Mouse (Mus musculus) adrenal gland (tissue): ENCODE measurements around the gene Cers5.
"Not testable (repeated sequence)": the region's sequence is repeated elsewhere in the genome, so short reads cannot be mapped to it uniquely, and the experiment has no call there.

ENCODE experiments used
- intact Hi-C: fragments of 180-260 bp; cut with DNase I; formaldehyde crosslinking; loops from one replicate; pipeline ENCODE4 v1.15.1; 2025

The Cers5 gene

DNA sequence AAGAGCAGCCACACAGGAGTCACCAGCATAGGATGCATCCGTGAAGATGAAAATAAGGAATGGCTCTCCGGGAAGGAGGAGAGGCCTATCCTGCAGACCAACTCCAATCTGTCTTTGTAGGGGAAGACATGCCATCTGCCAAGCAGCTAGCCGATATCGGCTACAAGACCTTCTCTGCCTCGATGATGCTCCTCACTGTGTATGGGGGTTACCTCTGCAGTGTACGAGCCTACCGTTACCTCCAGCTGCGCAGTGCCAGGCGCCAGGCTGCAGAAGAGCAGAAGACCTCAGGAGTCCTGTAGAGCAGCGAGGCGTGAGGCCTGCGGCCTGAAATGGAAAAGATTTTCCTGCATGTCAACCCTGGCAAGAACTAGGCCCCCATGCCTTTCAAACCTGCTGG, 45.2 kb downstream of the Cers5 start:
- intact Hi-C loops: no loop called here

GRCm38 (mm10) chr15:99727039-99727438, 45.6 kb downstream of the Cers5 start:
- intact Hi-C loops: not testable (repeated sequence)

DNA sequence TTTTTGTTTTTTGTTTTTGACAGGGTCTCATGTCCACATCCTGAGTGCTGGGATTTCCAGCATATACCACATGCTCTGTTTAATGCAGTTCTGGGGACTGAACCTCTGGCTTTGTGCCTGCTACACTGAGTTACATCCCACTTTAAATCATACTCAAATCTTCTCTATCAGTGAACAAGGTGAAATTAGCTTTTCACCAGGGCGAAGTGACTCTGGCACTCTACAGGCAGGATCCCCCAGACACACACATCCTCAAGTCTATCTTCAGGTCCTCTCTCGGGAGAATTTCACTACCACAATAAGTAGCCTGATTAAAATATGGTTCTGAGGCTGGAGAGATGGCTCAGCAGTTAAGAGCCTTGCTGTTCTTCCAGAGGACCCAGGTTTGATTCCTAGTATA, 46.1 kb downstream of the Cers5 start:
- intact Hi-C loops: no loop called here

DNA sequence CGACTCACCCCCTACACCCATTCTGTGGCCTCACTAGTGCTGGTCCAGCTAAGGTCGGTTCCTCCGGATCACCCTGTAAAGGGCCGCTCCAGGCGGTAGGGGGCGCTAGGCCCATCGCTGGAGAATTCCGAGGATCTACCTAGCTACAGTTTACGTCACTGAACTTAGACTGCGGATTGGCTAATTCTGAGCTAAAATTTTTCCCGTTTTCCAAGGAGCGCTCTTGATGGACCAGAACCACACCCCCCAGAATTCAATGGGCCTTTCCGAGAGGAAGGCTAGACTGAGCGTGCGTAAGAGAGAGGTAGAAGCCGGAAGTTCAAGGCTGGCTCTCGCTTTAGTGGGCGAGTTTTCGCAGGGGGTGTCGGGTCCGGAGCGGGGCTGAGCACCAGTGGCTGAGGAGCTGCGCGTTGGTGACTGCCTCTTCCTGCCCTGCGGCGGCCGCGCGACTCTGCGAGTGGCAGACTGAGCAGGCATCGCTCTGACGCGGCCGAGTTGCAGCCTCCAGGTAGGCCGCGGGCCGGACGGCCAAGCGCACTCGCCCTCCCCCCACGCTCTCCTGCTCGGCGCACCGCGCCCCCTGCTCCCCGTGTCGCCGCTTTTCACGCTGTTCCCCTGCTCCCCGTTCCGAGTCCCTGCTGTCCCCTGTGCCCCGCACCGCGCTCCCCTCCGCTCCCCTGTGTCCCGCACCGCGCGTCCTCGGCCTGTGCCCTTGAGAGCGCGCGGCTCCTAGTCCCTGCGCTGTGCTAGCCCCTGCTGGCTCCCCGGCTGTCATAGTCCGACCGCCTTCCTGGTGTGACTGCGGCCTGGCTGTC, 47.1 kb downstream of the Cers5 start, which contains the start of gene Cox14:
Gene Cox14, plus strand, starts transcription at position 278 of the 815 bp plus-strand sequence.
- intact Hi-C loops: no loop called here

DNA sequence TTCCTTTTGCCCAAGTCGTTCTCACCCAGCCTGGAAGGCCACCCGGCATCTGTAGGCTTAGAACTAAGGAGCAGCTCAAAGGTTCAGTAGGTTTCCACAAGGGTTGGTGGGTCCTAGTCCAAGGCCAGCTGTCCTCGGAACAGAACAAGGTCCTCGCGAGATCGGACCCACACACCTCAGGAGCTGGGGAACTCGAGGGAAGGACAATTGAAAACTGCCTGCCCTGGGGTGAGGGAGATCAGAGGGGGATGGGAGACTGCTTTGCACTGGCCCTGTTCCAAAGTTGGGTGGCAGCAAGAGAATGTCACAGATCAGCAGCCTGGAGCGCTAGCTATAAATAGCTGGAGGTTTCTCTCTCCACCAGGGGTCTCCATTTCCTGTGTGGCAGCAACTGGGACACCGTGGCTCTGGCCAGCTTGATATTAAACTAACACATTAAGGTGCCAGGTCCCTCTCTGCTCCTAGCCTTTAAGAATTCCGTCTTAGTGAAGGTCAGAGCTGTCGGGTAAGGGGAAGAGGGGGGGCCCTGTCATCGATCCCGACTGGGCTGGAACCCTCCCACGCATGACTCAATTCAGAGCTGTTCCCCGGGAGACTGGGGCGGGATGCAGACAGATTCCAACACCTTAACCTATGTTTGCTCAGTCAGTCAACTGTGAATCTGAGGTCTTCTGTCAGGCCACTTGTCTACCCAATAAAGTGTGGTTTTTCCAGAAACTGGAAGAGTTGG, 48.2 kb downstream of the Cers5 start:
- intact Hi-C loops: no loop called here

DNA sequence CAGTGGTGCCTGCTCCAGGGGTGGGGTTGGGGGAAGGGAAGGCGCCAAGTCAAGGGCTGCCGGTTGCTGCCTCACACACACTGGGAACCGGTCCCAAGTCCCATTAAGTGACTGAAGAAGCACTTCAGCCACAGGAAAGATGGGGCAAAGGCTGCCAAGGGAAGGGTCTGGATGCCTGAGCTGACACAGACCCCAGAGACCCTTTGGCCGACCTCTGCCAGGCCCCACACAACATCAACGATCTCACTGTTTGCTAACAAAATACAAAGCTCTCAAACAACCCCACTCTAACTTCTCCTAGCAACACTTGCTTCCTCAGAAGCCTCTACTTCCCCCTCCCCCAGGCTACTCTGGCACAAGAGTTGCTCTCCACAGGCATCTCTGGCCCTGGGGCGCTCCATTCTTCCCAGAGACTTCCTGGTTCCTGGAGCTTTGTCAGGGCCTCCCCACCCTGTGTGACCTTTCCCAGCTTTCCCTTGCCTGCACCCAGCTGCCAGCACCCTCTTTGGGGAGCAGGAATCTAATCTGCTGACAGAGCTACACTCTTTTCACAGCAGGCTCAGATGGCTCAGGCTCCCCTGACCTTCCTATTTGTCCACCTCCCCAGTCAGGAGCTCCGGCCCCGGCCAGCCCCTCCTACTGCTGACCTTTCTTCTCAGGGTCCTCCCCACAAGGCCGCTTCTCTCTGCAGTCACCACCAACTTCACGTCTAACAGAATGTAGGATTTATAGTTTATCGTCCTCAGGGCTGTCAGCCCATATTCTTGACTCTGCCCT, 49.0 kb downstream of the Cers5 start:
- intact Hi-C loops: no loop called here

GRCm38 (mm10) chr15:99723120-99723514, 49.6 kb downstream of the Cers5 start:
- intact Hi-C loops: no loop called here

- intact Hi-C loops: no loop called here
Observed at GRCm38 (mm10) chr15:99721921-99722743, 50.6 kb downstream of the Cers5 start.

GRCm38 (mm10) chr15:99719865-99720264, 52.8 kb downstream of the Cers5 start:
- intact Hi-C loops: no loop called here

GRCm38 (mm10) chr15:99718461-99719021, 54.1 kb downstream of the Cers5 start:
- intact Hi-C loops: no loop called here

- intact Hi-C loops: no loop called here
Observed at GRCm38 (mm10) chr15:99717386-99718334, 55.0 kb downstream of the Cers5 start, which contains the start of gene Gpd1. TSS of gene Gpd1 (plus strand) at chr15:99717515.

- intact Hi-C loops: no loop called here
Observed at GRCm38 (mm10) chr15:99716814-99717213, 55.9 kb downstream of the Cers5 start.

GRCm38 (mm10) chr15:99715982-99716746, 56.5 kb downstream of the Cers5 start:
- intact Hi-C loops: no loop called here

- intact Hi-C loops: no loop called here
Observed at GRCm38 (mm10) chr15:99715361-99715865, 57.3 kb downstream of the Cers5 start.

- intact Hi-C loops: no loop called here
Observed at GRCm38 (mm10) chr15:99714858-99715257, 57.8 kb downstream of the Cers5 start.

GRCm38 (mm10) chr15:99714206-99714605, 58.5 kb downstream of the Cers5 start:
- intact Hi-C loops: no loop called here

DNA sequence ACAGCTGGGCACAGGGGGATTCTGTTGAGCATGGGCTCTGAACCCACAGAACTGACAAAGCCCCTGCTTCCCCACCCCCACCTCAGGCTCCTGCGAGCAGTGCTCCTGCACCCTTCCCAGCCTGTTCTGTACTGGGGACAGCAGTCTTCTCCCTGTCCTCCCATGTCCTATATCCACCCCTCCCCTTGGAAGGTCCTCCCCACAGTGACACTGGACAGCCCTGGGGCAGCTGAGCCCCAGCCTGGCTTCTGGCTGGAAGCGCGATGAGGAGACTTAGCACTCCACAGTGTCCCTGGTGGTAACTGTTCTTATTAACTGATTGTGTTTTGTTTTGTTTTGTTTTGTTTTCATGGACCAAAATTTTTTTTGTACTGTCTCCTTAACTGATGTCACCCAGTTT, 59.1 kb downstream of the Cers5 start:
- intact Hi-C loops: no loop called here
